Mouse (Mus musculus): ENCODE measurements around the gene Mobp. TPM values are rescaled to one million over a fixed set of nuclear protein-coding genes. Genes with fewer than 3 reads are reported as not detected.

Mobp gene
- polyA plus RNA-seq, 1 experiment from 2014 or later, result 0.22 TPM

DNA sequence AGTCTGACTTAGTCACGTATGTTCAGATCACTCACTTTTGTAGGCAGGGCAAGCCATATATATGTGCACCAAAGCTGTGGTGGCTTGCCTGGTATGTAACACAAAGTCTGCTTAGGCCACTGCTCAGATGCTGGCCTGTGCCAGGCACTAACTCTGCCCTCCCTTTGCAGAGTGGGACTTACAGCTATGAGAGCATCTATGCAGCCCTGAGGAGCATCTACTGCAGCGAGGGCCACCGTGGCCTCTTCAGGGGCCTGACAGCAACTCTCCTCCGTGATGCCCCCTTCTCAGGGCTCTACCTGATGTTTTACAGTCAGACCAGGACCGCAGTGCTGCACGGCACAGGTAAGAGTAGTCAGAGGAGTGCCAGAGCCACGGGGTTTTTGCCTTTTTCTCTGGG, 29.0 kb upstream of the Mobp start:
- no peak for DNase-seq (ENCODE audit: low spot score)
- H3K9me3 ChIP-seq (replicated peaks), result no peaks in the 10 kb centered on the region
- H3K4me1 ChIP-seq, result no peaks in the 10 kb centered on the region
- no peak overlapping the region for H3K4me3 ChIP-seq
- peaks cover 70% of the 10 kb centered on the region for H3K36me3 ChIP-seq
- 92% methylated on average over 7 of the region's 7 CpGs for WGBS
- no peaks in the 10 kb centered on the region for H3K27me3 ChIP-seq (ENCODE audit: low read depth, poor library complexity, severe bottlenecking)
- no peak overlapping the region for H3K27ac ChIP-seq (replicated peaks)

DNA sequence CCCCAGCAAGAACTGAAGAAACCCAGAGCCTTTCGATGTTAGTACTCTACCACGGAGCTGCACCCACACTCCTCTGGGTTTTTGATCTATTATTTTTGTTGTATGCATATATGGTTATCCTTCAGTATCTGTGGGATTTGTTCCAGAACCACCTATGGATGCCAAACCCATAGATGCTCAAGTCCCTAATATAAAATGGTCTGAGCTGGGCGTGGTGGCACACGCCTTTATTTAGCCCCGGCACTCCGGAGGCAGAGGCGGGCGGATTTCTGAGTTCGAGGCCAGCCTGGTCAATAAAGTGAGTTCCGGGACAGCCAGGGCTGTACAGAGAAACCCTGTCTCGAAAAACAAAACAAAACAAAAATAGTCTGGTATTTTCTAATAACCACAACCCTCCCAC, 22.6 kb upstream of the Mobp start:
- Histone ChIP-seq H3K4me3 (peak overlapping the region; percentile 95), H3K9me3 (replicated peaks) (no peaks in the 10 kb centered on the region), H3K4me1 (peaks cover 20% of the 10 kb centered on the region), H3K27ac (replicated peaks) (peak overlapping the region; percentile 99), H3K36me3 (peaks cover 57% of the 10 kb centered on the region), H3K27me3 (ENCODE audit: low read depth, poor library complexity, severe bottlenecking) (no peaks in the 10 kb centered on the region)
- DNase-seq (ENCODE audit: low spot score), result no peak
- 69% methylated on average over 11 of the region's 11 CpGs for WGBS

DNA sequence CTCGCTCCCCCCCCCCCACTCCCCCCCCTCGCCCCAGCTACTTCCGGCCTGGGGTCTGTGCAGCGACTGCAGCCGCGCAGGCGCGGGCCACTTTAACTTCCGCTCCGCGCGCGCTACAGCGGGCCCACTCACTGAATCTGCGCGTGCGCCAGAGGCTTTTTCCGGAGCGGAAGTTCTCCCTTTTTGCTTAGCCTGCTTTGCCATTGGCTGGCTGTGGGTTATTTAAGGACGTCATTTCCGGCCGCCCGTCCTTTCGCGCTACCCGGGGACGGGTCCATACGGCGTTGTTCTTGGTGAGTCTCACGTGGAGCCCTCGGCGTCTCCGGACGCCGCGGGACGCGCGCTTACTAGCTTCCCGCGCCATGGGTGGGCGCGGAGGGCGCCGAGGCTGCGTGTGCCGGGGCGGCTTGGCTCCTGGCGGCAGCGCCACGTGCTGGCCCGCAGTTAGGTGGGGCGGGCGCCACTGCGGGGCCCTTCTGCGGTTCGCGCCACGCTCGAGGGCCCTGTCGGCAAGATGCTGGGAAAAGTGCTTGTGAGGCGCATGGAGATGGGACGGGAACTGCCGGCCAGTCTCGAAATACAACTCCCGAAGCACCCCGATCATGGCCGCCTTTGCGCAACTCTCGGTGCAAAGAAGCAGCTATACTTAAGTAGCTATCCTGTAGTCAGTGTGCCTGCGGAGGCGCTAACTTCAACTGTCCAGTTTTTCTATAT, 21.8 kb upstream of the Mobp start, which contains the start of gene Rpsa:
TSS of gene Rpsa (plus strand) at position 152 of the 714 bp plus-strand sequence.
- peaks cover 20% of the 10 kb centered on the region for H3K4me1 ChIP-seq
- DNase-seq (ENCODE audit: low spot score), result peak; percentile 98
- H3K27me3 ChIP-seq (ENCODE audit: low read depth, poor library complexity, severe bottlenecking), result no peaks in the 10 kb centered on the region
- H3K27ac ChIP-seq (replicated peaks), result peak within 1 kb of the TSS; percentile 99
- H3K4me3 ChIP-seq, result peak within 1 kb of the TSS; percentile 95
- H3K9me3 ChIP-seq (replicated peaks), result no peaks in the 10 kb centered on the region
- WGBS, result under 1% methylated on average over 72 of the region's 72 CpGs
- peaks cover 59% of the 10 kb centered on the region for H3K36me3 ChIP-seq

- Histone ChIP-seq H3K36me3 (peaks cover 52% of the 10 kb centered on the region), H3K27me3 (ENCODE audit: low read depth, poor library complexity, severe bottlenecking) (no peaks in the 10 kb centered on the region), H3K9me3 (replicated peaks) (no peaks in the 10 kb centered on the region), H3K4me3 (peak overlapping the region; percentile 95), H3K27ac (replicated peaks) (peak overlapping the region; percentile 99), H3K4me1 (peaks cover 20% of the 10 kb centered on the region)
- DNase-seq (ENCODE audit: low spot score), result no peak
- WGBS, result 81% methylated on average over 10 of the region's 10 CpGs
These were observed 20.2 kb upstream of the Mobp start for GRCm38 (mm10) chr9:120129276-120129675.

GRCm38 (mm10) chr9:120131784-120132288, 17.7 kb upstream of the Mobp start:
- Histone ChIP-seq H3K4me1 (peaks cover 19% of the 10 kb centered on the region), H3K9me3 (replicated peaks) (no peaks in the 10 kb centered on the region), H3K27ac (replicated peaks) (no peak overlapping the region), H3K36me3 (peaks cover 49% of the 10 kb centered on the region), H3K27me3 (ENCODE audit: low read depth, poor library complexity, severe bottlenecking) (no peaks in the 10 kb centered on the region), H3K4me3 (no peak overlapping the region)
- 91% methylated on average over 3 of the region's 3 CpGs for WGBS
- DNase-seq (ENCODE audit: low spot score), result no peak

GRCm38 (mm10) chr9:120132980-120133754, 16.3 kb upstream of the Mobp start:
- no peaks in the 10 kb centered on the region for H3K27me3 ChIP-seq (ENCODE audit: low read depth, poor library complexity, severe bottlenecking)
- no peak overlapping the region for H3K27ac ChIP-seq (replicated peaks)
- peaks cover 49% of the 10 kb centered on the region for H3K36me3 ChIP-seq
- H3K4me1 ChIP-seq, result peaks cover 16% of the 10 kb centered on the region
- no peaks in the 10 kb centered on the region for H3K9me3 ChIP-seq (replicated peaks)
- no peak overlapping the region for H3K4me3 ChIP-seq
- peak; percentile 35 for DNase-seq (ENCODE audit: low spot score)
- WGBS, result 45% methylated on average over 8 of the region's 8 CpGs

DNA sequence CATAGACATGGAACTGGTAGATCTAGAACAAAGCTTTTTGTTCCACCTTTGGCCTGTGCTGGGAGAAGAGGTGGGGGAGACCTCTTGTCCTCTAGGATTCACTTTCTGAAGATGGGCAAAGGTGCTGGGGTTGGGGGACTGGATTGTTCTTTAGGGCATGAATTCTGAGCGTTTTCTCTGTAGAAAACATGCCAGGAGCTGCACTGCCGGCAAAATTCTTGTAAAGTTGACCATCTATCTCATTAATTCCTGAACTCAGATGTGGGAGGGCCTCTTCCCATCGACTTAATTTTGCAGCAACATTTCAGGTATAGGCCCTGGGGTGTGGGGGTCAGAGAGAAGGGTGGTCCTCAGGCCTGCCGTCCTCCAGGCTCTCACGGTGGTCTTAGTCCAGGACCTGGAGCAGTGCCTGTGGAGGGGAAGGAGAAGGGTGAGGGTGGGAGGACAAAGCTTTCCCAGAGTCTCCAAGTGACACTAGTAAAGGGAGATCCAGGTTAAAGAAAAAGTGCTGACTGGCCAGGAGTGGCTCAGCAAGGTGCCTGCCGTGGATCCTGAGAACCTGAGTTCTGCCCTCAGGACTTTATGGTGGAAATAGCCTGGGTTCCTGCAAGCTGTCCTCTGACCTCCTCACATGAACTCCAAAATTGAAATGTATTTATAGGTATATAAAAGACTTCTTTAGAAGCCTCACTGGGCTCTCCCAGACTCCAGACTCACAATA, 15.6 kb upstream of the Mobp start:
- no peaks in the 10 kb centered on the region for H3K9me3 ChIP-seq (replicated peaks)
- H3K4me3 ChIP-seq, result no peak overlapping the region
- 69% methylated on average over 6 of the region's 6 CpGs for WGBS
- no peaks in the 10 kb centered on the region for H3K27me3 ChIP-seq (ENCODE audit: low read depth, poor library complexity, severe bottlenecking)
- DNase-seq (ENCODE audit: low spot score), result no peak
- no peak overlapping the region for H3K27ac ChIP-seq (replicated peaks)
- peaks cover 43% of the 10 kb centered on the region for H3K36me3 ChIP-seq
- peaks cover 10% of the 10 kb centered on the region for H3K4me1 ChIP-seq

GRCm38 (mm10) chr9:120134529-120135160, 14.9 kb upstream of the Mobp start:
- H3K4me1 ChIP-seq, result peaks cover 3% of the 10 kb centered on the region; the same call in 1 of the 2 replicates
- no peak for DNase-seq (ENCODE audit: low spot score)
- peaks cover 36% of the 10 kb centered on the region for H3K36me3 ChIP-seq
- H3K27me3 ChIP-seq (ENCODE audit: low read depth, poor library complexity, severe bottlenecking), result no peaks in the 10 kb centered on the region
- WGBS, result 88% methylated on average over 13 of the region's 13 CpGs
- no peaks in the 10 kb centered on the region for H3K9me3 ChIP-seq (replicated peaks)
- no peak overlapping the region for H3K27ac ChIP-seq (replicated peaks)
- H3K4me3 ChIP-seq, result no peak overlapping the region

DNA sequence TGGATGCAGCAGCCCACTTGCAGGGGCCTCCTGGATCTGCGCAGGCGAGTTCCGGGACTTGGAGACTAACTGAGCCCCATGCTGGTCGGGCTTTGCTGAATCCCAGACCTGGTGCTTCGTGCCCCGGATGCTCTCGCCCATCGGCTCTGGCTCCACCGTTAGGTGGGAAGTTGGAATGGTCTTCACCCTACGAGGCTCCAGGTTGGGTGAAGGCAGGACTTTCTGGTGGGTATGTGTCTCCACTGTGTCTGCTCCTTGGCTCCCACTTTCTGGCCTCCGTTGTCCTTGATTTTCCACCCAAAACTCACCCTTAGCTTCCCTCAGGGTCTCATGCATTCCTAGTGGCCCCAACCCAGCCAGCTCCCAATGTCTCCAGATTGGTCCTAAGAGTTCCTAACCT, 14.1 kb upstream of the Mobp start:
- H3K36me3 ChIP-seq, result peaks cover 28% of the 10 kb centered on the region
- H3K27ac ChIP-seq (replicated peaks), result no peak overlapping the region
- no peaks in the 10 kb centered on the region for H3K9me3 ChIP-seq (replicated peaks)
- no peak for DNase-seq (ENCODE audit: low spot score)
- H3K4me3 ChIP-seq, result no peak overlapping the region
- 89% methylated on average over 11 of the region's 11 CpGs for WGBS
- no peaks in the 10 kb centered on the region for H3K27me3 ChIP-seq (ENCODE audit: low read depth, poor library complexity, severe bottlenecking)
- no peaks in the 10 kb centered on the region for H3K4me1 ChIP-seq

DNA sequence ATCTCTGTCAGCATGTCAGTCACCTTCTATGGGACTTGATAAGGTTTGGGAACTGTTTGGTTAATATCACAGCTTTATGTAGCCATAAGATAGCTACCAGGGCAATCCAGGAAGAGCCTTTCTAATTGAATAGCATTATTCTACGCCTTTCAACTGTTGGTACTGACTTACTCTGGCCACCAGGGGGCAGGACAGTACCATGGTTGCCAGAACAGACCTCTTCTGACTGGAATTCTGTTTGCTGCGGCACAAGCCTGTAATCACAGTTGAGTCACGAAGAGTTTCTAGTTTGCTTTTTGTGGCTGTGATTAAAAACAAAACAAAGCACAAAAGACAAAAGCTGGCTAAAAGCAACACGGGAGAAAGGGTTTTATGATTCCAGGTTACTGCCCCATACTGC, 8.9 kb upstream of the Mobp start:
- WGBS, result 27% methylated on average over 4 of the region's 4 CpGs

DNA sequence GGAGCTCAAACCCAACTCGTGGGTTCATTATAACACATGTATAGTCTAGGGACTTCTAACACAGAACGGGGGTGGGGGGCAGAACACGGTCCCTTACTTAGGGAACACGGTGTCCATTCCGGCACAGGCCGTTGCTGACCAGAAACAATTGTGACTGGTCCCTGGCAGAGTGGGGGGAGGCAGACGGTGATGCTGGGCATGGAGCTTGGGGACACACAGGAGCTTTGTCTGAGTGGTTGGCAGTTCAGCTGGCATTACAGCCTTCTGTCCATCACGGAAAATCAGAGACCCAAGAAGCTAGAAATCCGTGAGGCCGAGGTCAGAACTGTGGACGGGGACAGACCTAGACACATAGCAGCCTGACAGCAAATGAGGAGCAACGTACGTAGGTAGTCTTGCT, 5.0 kb upstream of the Mobp start:
- Histone ChIP-seq H3K27ac (replicated peaks) (no peak overlapping the region), H3K36me3 (no peaks in the 10 kb centered on the region), H3K4me3 (no peak overlapping the region), H3K27me3 (ENCODE audit: low read depth, poor library complexity, severe bottlenecking) (peaks cover 8% of the 10 kb centered on the region), H3K4me1 (peaks cover 8% of the 10 kb centered on the region), H3K9me3 (replicated peaks) (no peaks in the 10 kb centered on the region)
- DNase-seq (ENCODE audit: low spot score), result no peak
- 91% methylated on average over 13 of the region's 13 CpGs for WGBS

More for the DNA sequence above, 8.9 kb upstream of the Mobp start:
- no peak overlapping the region for H3K4me3 ChIP-seq
- no peak overlapping the region for H3K27ac ChIP-seq (replicated peaks)
- DNase-seq (ENCODE audit: low spot score), result peak; percentile 75
- H3K4me1 ChIP-seq, result no peaks in the 10 kb centered on the region
- H3K9me3 ChIP-seq (replicated peaks), result no peaks in the 10 kb centered on the region
- no peaks in the 10 kb centered on the region for H3K27me3 ChIP-seq (ENCODE audit: low read depth, poor library complexity, severe bottlenecking)
- no peaks in the 10 kb centered on the region for H3K36me3 ChIP-seq

DNA sequence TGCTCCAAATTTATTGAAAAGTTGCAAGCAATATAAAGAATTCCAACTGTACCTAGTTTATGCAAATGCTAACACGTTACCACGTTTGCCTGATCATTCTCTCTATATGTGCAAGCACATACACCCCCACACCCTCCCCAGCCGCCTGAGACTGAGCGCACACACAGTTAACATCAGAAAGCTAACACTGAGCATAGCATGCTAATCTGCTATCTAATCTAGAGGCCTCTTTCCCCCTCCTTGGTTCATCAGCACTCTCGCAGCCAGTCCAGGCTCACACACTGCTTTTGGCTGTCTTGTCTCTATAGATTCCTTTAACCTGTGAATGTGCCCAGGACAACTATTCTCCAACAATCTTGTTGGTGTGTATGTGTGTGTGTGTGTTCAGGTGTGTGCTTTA, 1.6 kb downstream of the Mobp start:
- Histone ChIP-seq H3K9me3 (replicated peaks) (no peaks in the 10 kb centered on the region), H3K36me3 (no peaks in the 10 kb centered on the region), H3K4me3 (no peak overlapping the region), H3K4me1 (peaks cover 18% of the 10 kb centered on the region), H3K27ac (replicated peaks) (no peak overlapping the region), H3K27me3 (ENCODE audit: low read depth, poor library complexity, severe bottlenecking) (peaks cover 47% of the 10 kb centered on the region)
- WGBS, result 79% methylated on average over 5 of the region's 5 CpGs
- no peak for DNase-seq (ENCODE audit: low spot score)

Measured in midbrain, embryonic 10.5 days (tissue).